Mouse (Mus musculus) forebrain, embryonic 14.5 days (tissue): Measurements from ENCODE around the gene Anapc10. TPM values are rescaled to one million over a fixed set of nuclear protein-coding genes. Genes with fewer than 3 reads are reported as not detected.
"Not testable (repeated sequence)": the region's sequence is repeated elsewhere in the genome, so short reads cannot be mapped to it uniquely, and the experiment has no call there.

ENCODE experiments used
- ATAC-seq: fragments of 200-750 bp; cut with Nextera tagmentation; 2 replicates; pipeline ENCODE4 v1.8.0; 2017; ENCODE audit warnings: mild to moderate bottlenecking, moderate library complexity
- DNase-seq: peaks from one replicate; pipeline ENCODE4 v3.0.0-alpha.2; 2015; ENCODE audit warnings: low spot score
- H3K27ac ChIP-seq: fragments of 300-500 bp; sonication (generic); 2 replicates; pipeline ENCODE4 v1.5.1; 2014; ENCODE audit warnings: low read depth, mild to moderate bottlenecking, control low read depth, low read length, moderate library complexity
- H3K27me3 ChIP-seq: fragments of 300-500 bp; sonication (generic); replicated peaks from 2 replicates; pipeline ENCODE4 v1.6.1; 2014; ENCODE audit warnings: low read length, control low read depth, mixed read lengths; ENCODE audit not compliant: control insufficient read depth, insufficient read depth
- H3K36me3 ChIP-seq: fragments of 300-500 bp; sonication (generic); 2 replicates; pipeline ENCODE4 v1.6.1; 2014; ENCODE audit warnings: low read length, control low read depth; ENCODE audit not compliant: control insufficient read depth, insufficient read depth
- H3K4me1 ChIP-seq: fragments of 300-500 bp; sonication (generic); 2 replicates; pipeline ENCODE4 v1.6.1; 2014; ENCODE audit warnings: antibody characterized with exemption, low read length, control low read depth; ENCODE audit not compliant: control insufficient read depth, insufficient read depth
- H3K4me2 ChIP-seq: fragments of 300-500 bp; sonication (generic); 2 replicates; pipeline ENCODE4 v1.6.1; 2014; ENCODE audit warnings: mild to moderate bottlenecking, control low read depth, low read length
- H3K4me3 ChIP-seq: fragments of 300-500 bp; sonication (generic); 2 replicates; pipeline ENCODE4 v1.5.1; 2014; ENCODE audit warnings: low read depth, low read length, control low read depth
- H3K9ac ChIP-seq: fragments of 300-500 bp; sonication (generic); 2 replicates; pipeline ENCODE4 v1.6.1; 2014; ENCODE audit warnings: mild to moderate bottlenecking, low read length, control low read depth, moderate library complexity
- H3K9me3 ChIP-seq: fragments of 300-500 bp; sonication (generic); replicated peaks from 2 replicates; pipeline ENCODE4 v1.6.1; 2016; ENCODE audit warnings: low read length, control low read depth, mixed read lengths; ENCODE audit not compliant: control insufficient read depth
- WGBS: fragments of 180-500 bp; shearing (Covaris S2); extraction: QIAGEN DNeasy Blood & Tissue Kit; methylation state at CpG from one replicate; pipeline ENCODE4 v1.1.7; 2014; 5-methylcytosine and 5-hydroxymethylcytosine counted together
- polyA plus RNA-seq: library from polyadenylated mRNA; unstranded; fragments of >200 nt; fragmentation: Nextera tagmentation; extraction: Ambion mirVana; gene quantifications from 2 replicates; pipeline ENCODE4 v1.2.1, GENCODE M21; 2014

The Anapc10 gene
- 41.5 and 53.5 TPM in 2 replicates for polyA plus RNA-seq

DNA sequence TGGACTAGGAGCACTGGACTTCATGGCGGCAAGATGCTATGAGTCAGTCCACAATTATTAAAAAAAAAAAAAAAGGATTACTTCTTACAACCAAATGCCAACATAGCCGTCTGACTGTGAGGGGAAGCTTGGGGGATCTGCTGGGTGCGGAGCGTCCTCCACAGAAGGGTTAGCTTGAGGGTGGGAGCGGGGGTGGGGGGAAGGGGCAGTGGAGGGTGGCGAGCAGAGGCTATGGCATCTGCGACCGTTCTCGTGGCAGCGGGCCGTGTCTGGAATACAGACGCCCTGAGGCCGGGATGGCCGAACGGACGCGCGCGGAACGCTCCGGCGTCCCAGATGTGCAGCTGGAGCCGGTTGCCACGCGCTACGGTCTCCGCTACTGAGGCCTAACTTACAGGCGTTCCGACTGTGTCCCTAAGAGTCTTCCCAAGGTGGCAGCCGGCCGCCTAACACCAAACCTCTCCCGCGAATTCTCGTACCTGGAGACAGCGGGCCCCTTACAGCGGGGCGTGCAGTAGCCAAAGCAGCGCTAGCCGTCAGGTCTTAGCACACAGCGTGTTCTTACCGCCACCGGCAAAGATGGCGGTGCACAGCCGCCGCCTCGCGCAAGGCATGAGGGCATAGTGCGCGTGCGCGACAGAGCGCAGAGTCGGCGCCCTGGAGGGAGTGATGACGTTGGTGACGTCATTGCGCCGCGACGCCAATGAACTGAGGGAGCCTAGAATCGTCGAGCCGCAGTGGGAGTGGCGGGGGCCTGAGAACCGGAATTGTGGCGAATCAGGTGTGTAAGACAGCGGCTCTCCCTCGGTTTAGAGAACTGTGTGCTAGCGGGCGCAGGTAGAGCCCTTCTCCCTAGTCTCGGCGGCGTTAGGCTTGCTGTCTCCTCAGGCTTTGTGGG, at the start of gene Anapc10, which contains the start of gene Abce1:
Gene Anapc10 (plus strand): TSS at position 757 of the 898 bp plus-strand sequence.
Gene Abce1 (minus strand): TSS at position 677 of the 898 bp plus-strand sequence.
- Histone ChIP-seq H3K4me2 (peak within 1 kb of the TSS; percentile 68), H3K4me1 (peaks cover 4% of the 10 kb centered on the region; the same call in 1 of the 2 replicates), H3K9ac (peak within 1 kb of the TSS; percentile 77), H3K4me3 (peak within 1 kb of the TSS; percentile 87), H3K9me3 (no peaks in the 10 kb centered on the region), H3K27me3 (no peaks in the 10 kb centered on the region), H3K36me3 (peaks cover 13% of the 10 kb centered on the region), H3K27ac (peak within 1 kb of the TSS; percentile 80)
- peak; percentile 99 for DNase-seq
- peak; percentile 99 for ATAC-seq
- under 1% methylated on average over 73 of the region's 73 CpGs for WGBS

DNA sequence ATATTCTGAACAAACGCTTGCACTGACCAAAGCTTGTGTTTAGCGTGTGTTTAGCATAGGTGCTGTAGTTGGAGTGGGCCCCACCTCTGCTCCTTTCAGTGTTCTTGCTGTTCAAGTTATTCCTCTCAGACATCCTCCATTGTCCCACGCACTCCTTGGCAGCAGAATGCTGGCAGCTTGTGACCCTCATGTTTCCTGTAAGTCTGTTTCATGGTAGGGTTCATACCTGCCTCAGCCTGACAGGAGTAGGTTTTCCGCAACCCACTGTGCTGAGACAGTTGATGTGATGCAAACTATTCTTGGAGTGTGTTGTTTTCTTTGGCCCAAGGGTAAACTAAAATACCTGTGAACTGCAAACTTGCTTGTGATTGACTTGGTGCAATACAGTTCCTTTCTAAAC, 35.2 kb upstream of the Anapc10 start:
- no peaks in the 10 kb centered on the region for H3K9me3 ChIP-seq
- no peak for ATAC-seq
- 87% methylated on average over 4 of the region's 4 CpGs for WGBS

GRCm38 (mm10) chr8:79679005-79679404, 32.6 kb upstream of the Anapc10 start:
- no peaks in the 10 kb centered on the region for H3K9me3 ChIP-seq
- H3K4me2 ChIP-seq, result no peak overlapping the region
- H3K9ac ChIP-seq, result no peak overlapping the region
- no peaks in the 10 kb centered on the region for H3K4me1 ChIP-seq
- no peak for DNase-seq
- peaks cover 42% of the 10 kb centered on the region for H3K36me3 ChIP-seq
- 76% methylated on average over 5 of the region's 5 CpGs for WGBS
- no peaks in the 10 kb centered on the region for H3K27me3 ChIP-seq
- no peak overlapping the region for H3K4me3 ChIP-seq
- H3K27ac ChIP-seq, result no peak overlapping the region
- no peak for ATAC-seq

More for the DNA sequence above, 35.2 kb upstream of the Anapc10 start:
- DNase-seq, result no peak
- H3K36me3 ChIP-seq, result peaks cover 49% of the 10 kb centered on the region
- no peak overlapping the region for H3K27ac ChIP-seq
- no peaks in the 10 kb centered on the region for H3K27me3 ChIP-seq
- no peak overlapping the region for H3K4me2 ChIP-seq
- H3K9ac ChIP-seq, result no peak overlapping the region
- H3K4me1 ChIP-seq, result no peaks in the 10 kb centered on the region
- no peak overlapping the region for H3K4me3 ChIP-seq

- H3K9ac ChIP-seq, H3K4me1 ChIP-seq, H3K9me3 ChIP-seq, H3K4me3 ChIP-seq, ATAC-seq, DNase-seq, H3K27me3 ChIP-seq, H3K27ac ChIP-seq: not testable (repeated sequence)
- Histone ChIP-seq H3K36me3 (peaks cover 43% of the 10 kb centered on the region), H3K4me2 (peak overlapping the region; percentile 44; the same call in 1 of the 2 replicates)
- WGBS, result 54% methylated on average over 10 of the region's 10 CpGs
Observed at GRCm38 (mm10) chr8:79680083-79680482, 31.5 kb upstream of the Anapc10 start.

DNA sequence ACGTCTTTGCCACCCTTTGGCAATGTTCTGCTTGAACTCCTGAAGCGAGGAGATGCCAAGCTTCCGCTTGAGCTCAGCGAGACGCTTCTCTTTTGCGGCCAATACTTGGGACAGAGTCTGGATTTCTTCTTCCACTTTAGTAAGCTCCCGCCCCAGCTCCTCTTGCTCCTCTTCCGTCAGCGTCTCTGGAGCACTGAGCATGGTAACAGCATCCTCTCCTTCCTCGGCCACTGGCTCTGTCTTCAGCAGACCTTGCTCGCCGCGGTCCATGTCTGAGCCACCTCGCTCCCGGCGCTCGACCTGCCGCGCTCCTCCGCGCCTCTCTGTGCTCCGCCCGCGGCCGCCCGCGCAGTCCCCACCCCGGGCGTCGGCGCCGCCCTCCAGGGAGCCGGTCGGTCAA, 31.1 kb upstream of the Anapc10 start:
- Histone ChIP-seq H3K9me3 (no peaks in the 10 kb centered on the region), H3K27me3 (no peaks in the 10 kb centered on the region), H3K4me2 (peak overlapping the region; percentile 44), H3K4me1 (no peaks in the 10 kb centered on the region), H3K4me3 (peak overlapping the region; percentile 19), H3K9ac (peak overlapping the region; percentile 46; the same call in 1 of the 2 replicates), H3K36me3 (peaks cover 41% of the 10 kb centered on the region), H3K27ac (no peak overlapping the region)
- WGBS, result 8% methylated on average over 34 of the region's 34 CpGs
- peak; percentile 17 for DNase-seq
- ATAC-seq, result peak; percentile 54; the same call in 1 of the 2 replicates

DNA sequence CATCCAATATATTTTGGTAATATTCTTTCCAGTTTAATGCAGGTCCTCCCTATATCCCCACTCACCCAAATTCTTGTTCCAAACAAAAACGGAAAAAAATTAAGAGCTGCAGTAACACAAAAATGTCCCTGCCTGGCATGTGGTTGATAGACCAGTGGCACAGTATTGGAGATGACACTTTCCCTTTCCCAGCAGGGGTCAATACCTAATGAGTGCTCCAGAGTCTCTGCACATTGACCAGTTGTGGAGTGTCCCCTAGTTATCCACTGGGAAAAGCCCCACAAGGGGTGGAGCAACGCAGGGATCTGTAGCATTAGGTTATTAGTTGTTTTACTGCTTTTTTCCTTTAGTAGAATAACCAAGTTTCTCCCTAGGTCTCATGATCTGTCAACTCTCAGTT, 30.7 kb upstream of the Anapc10 start:
- Histone ChIP-seq H3K9ac (0 out of 2 replicates have a peak overlapping the region, but pooled peaks have one; percentile 46), H3K27ac (no peak overlapping the region), H3K9me3 (no peaks in the 10 kb centered on the region), H3K27me3 (no peaks in the 10 kb centered on the region), H3K4me2 (peak overlapping the region; percentile 44), H3K4me1 (no peaks in the 10 kb centered on the region), H3K4me3 (peak overlapping the region; percentile 19), H3K36me3 (peaks cover 44% of the 10 kb centered on the region)
- WGBS, result 40% methylated on average over 2 of the region's 2 CpGs
- ATAC-seq (0 out of 2 replicates have a peak, but pooled peaks have one; percentile 53), DNase-seq (no peak)

DNA sequence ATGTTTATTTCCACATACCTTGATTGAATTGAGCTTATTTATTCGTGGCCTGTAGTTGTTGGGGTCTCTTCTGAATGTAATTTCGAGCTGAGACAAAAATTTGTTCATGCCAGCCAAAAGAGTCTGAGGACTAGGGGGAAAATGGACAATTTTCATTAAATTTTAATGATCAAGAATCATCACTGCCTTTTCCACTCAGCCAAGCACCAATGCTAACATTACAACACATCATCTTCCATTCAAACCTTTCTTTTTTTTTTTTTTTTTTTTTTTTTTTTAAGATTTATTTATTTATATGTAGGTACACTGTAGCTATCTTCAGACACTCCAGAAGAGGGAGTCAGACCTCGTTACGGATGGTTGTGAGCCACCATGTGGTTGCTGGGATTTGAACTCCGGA, 25.7 kb upstream of the Anapc10 start:
- not testable (repeated sequence) for H3K4me1 ChIP-seq, H3K9me3 ChIP-seq, H3K4me3 ChIP-seq, H3K27me3 ChIP-seq, H3K27ac ChIP-seq, H3K4me2 ChIP-seq, H3K9ac ChIP-seq, DNase-seq, ATAC-seq
- H3K36me3 ChIP-seq, result peaks cover 78% of the 10 kb centered on the region
- 90% methylated on average over 5 of the region's 5 CpGs for WGBS

DNA sequence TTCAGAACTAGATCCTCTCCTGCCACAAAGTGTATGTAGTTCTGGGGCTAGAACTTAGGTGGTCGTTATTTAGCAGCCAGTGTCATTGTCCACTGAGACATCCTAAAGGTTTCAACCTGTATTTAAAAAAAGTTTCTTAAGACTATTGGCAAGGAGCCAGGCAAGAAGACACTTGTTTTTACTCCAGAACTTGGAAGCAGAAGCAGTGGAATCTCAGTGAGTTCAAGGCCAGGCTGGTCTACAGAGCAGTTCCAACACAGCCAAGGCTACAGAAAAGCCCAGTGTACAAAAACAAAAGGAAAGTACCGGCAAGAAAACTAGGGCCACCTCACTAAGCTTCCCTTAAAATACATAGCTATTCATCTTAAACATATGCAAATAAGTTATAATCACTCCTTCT, 19.1 kb upstream of the Anapc10 start:
- H3K36me3 ChIP-seq, result peaks cover 80% of the 10 kb centered on the region
- 76% methylated on average over 2 of the region's 2 CpGs for WGBS
- DNase-seq (no peak), ATAC-seq (no peak)
- no peak overlapping the region for H3K27ac ChIP-seq
- H3K4me1 ChIP-seq, result no peaks in the 10 kb centered on the region
- no peak overlapping the region for H3K4me2 ChIP-seq
- no peaks in the 10 kb centered on the region for H3K9me3 ChIP-seq
- no peaks in the 10 kb centered on the region for H3K27me3 ChIP-seq
- no peak overlapping the region for H3K4me3 ChIP-seq
- H3K9ac ChIP-seq, result no peak overlapping the region

- Histone ChIP-seq H3K9me3 (no peaks in the 10 kb centered on the region), H3K4me3 (no peak overlapping the region), H3K36me3 (peaks cover 40% of the 10 kb centered on the region), H3K27ac (no peak overlapping the region), H3K27me3 (no peaks in the 10 kb centered on the region), H3K9ac (no peak overlapping the region), H3K4me2 (no peak overlapping the region), H3K4me1 (peaks cover 4% of the 10 kb centered on the region; the same call in 1 of the 2 replicates)
- 93% methylated on average over 3 of the region's 3 CpGs for WGBS
- no peak for ATAC-seq
- DNase-seq, result no peak
Observed at GRCm38 (mm10) chr8:79706687-79707086, 4.9 kb upstream of the Anapc10 start.
